Comparison of ENCODE assay signal across 17 mouse cellular contexts in genomic region chr9:72613884-72614283, GRCm38 (mm10). TPM values are rescaled to one million over a fixed set of nuclear protein-coding genes. Genes with fewer than 3 reads are reported as not detected.
DNase-seq lines count a peak whose midpoint lies in the region; ATAC-seq and TF ChIP-seq lines count a peak whose summit lies in the region.
"Had no signal": no experiment of that assay in that cellular context is flagged by ENCODE, and none has a peak within 500 bp of the region (broad histone marks: within the 10 kb centered on the region; RNA-seq: fewer than 3 reads in every experiment).

No protein-coding gene starts in this region.

- no peaks in the 10 kb centered on the region for H3K9me3 ChIP-seq in heart, embryonic 11.5 days (replicated peaks; ENCODE audit: control insufficient read depth, low read length)
- H3K9me3 ChIP-seq: lung, embryonic 15.5 days; midbrain, embryonic 15.5 days had no signal

- no peaks in the 10 kb centered on the region for H3K4me1 ChIP-seq in heart, embryonic 11.5 days (ENCODE audit: control insufficient read depth, insufficient read depth, low read length)
- H3K4me1 ChIP-seq in lung, adult 2 months (ENCODE audit: control insufficient read depth, insufficient read depth, low read length) = no peaks in the 10 kb centered on the region
- H3K4me1 ChIP-seq: midbrain, embryonic 15.5 days had no signal

- peaks cover 24% of the 10 kb centered on the region for H3K36me3 ChIP-seq in heart, embryonic 11.5 days (ENCODE audit: control insufficient read depth, insufficient read depth, low read length)

- whole genome bisulfite sequencing in heart, embryonic 11.5 days (ENCODE audit: insufficient replicate concordance) = 86% methylated on average over 2 of the region's 2 CpGs
- WGBS in lung, adult 2 months = 61% methylated on average over 2 of the region's 2 CpGs

- H3K9ac ChIP-seq in heart, embryonic 11.5 days (ENCODE audit: low read depth, low read length) = no peak overlapping the region
- H3K9ac ChIP-seq: lung, embryonic 15.5 days; midbrain, embryonic 15.5 days had no signal

- intact Hi-C loops in heart, postnatal 10 days (cut with DNase I) = no loop called here

- no peaks in the 10 kb centered on the region for H3K27me3 ChIP-seq in heart, embryonic 11.5 days (ENCODE audit: control insufficient read depth, insufficient read depth, low read length)
- H3K27me3 ChIP-seq: CH12.LX; lung, embryonic 15.5 days; midbrain, embryonic 15.5 days had no signal

- DNase-seq in adrenal gland, postnatal 14 days = peak; percentile 31
- DNase-seq in adrenal gland, adult 18-20 months (ENCODE audit: low spot score in 2 of 2) = no peak
- DNase-seq in heart, postnatal 10 days = peak; percentile 52 to 54
- peak; percentile 51 for DNase-seq in adipocyte (ENCODE audit: low spot score)
- peak; percentile 29 to 57 for DNase-seq in cerebellum, postnatal 25 days
- DNase-seq in frontal cortex, adult 2 months (ENCODE audit: extremely low spot score in 1 of 2, low spot score in 1 of 2) = no peak
- no peak for DNase-seq in lung, adult 2 months
- DNase-seq: kidney, postnatal 10 days; thymus, postnatal 4 days had no signal

- TF ChIP-seq CTCF in lung, adult 2 months (IDR thresholded peaks at IDR 0.05; ENCODE audit: insufficient read depth, low read length) = no peak

- H3K27ac ChIP-seq in heart, embryonic 11.5 days (ENCODE audit: low read depth, low read length) = no peak overlapping the region
- H3K27ac ChIP-seq: lung, embryonic 15.5 days; midbrain, embryonic 15.5 days; stomach, postnatal 0 days had no signal

- no peak for TF ChIP-seq POLR2A in lung, adult 2 months (IDR thresholded peaks at IDR 0.05; ENCODE audit: borderline replicate concordance, extremely low read depth, low read depth, low read length)

- H3K4me2 ChIP-seq in heart, embryonic 11.5 days = no peak overlapping the region
- H3K4me2 ChIP-seq: liver, embryonic 11.5 days; lung, embryonic 15.5 days; midbrain, embryonic 15.5 days had no signal

- no peak for ATAC-seq in heart, embryonic 11.5 days (replicated peaks; ENCODE audit: insufficient number of reproducible peaks, low FRiP score, low TSS enrichment)
- ATAC-seq: forebrain, embryonic 16.5 days; inflammation-experienced regulatory T-cells, adult 6 months; midbrain, embryonic 15.5 days had no signal

- no peak overlapping the region for H3K4me3 ChIP-seq in heart, embryonic 11.5 days (ENCODE audit: low read depth, low read length)
- no peak overlapping the region for H3K4me3 ChIP-seq in lung, adult 2 months (replicated peaks; ENCODE audit: extremely low read depth, low read depth, low read length)
- H3K4me3 ChIP-seq: lung, embryonic 15.5 days; midbrain, embryonic 15.5 days had no signal

RNA-seq across cellular contexts. Expression of gene Nedd4, which starts 48.3 kb away (rescaled TPM):
- 490 and 493 TPM in 2 replicates for total RNA-seq in adrenal gland, postnatal 14 days (2021)
- 100 to 1,000 TPM; 376 to 378 TPM for total RNA-seq in adrenal gland, adult 18-20 months (2021)
- total RNA-seq in heart, postnatal 10 days (2021) = 100 to 1,000 TPM; 490 to 566 TPM
- 555 and 667 TPM in 2 replicates for polyA plus RNA-seq in heart, embryonic 11.5 days (2014; fragmentation: Nextera tagmentation; extraction: Ambion mirVana)
- 231 and 248 TPM in 2 replicates for polyA plus RNA-seq in frontal cortex, adult 2 months (2012; rRNA removed)
- 98.5 and 165 TPM in 2 replicates for polyA plus RNA-seq in lung, adult 2 months (2012; rRNA removed)

Comparison
In these comparisons a context has a peak if more than half of its experiments do, and no peak if none do; other contexts are left out.
1. DNase-seq: peak in adrenal gland, postnatal 14 days (single experiment), heart, postnatal 10 days (2 of 2), adipocyte (single experiment) and cerebellum, postnatal 25 days (2 of 2); none in adrenal gland, adult 18-20 months (0 of 2), frontal cortex, adult 2 months (0 of 2) and lung, adult 2 months (single experiment).